Mouse (Mus musculus) intestine, embryonic 14.5 days (tissue): ENCODE results near the gene Ptprq. TPM values are rescaled to one million over a fixed set of nuclear protein-coding genes. Genes with fewer than 3 reads are reported as not detected.

ENCODE experiments used
- ATAC-seq: fragments of 200-750 bp; cut with Nextera tagmentation; replicated peaks from 2 replicates; pipeline ENCODE4 v1.8.0; 2017; ENCODE audit warnings: low read depth, moderate number of reproducible peaks, moderate TSS enrichment, moderate library complexity; ENCODE audit not compliant: low FRiP score, low TSS enrichment
- DNase-seq: peaks from one replicate; pipeline ENCODE4 v3.0.0-alpha.2; 2018; ENCODE audit warnings: low spot score
- H3K27ac ChIP-seq: fragments of 300-500 bp; sonication (generic); 2 replicates; pipeline ENCODE4 v1.5.1; 2014; ENCODE audit warnings: low read depth, mild to moderate bottlenecking, control low read depth
- H3K27me3 ChIP-seq: fragments of 300-500 bp; sonication (generic); replicated peaks from 2 replicates; pipeline ENCODE4 v1.6.1; 2014; ENCODE audit warnings: low read length, control low read depth; ENCODE audit not compliant: control insufficient read depth, insufficient read depth
- H3K36me3 ChIP-seq: fragments of 300-500 bp; sonication (generic); 2 replicates; pipeline ENCODE4 v1.6.1; 2014; ENCODE audit warnings: low read length, control low read depth; ENCODE audit not compliant: control insufficient read depth, insufficient read depth
- H3K4me1 ChIP-seq: fragments of 300-500 bp; sonication (generic); replicated peaks from 2 replicates; pipeline ENCODE4 v1.6.1; 2014; ENCODE audit warnings: low read length, control low read depth, mixed read lengths; ENCODE audit not compliant: control insufficient read depth, insufficient read depth
- H3K4me2 ChIP-seq: fragments of 300-500 bp; sonication (generic); 2 replicates; pipeline ENCODE4 v1.6.1; 2014; ENCODE audit warnings: low read length
- H3K4me3 ChIP-seq: fragments of 300-500 bp; sonication (generic); 2 replicates; pipeline ENCODE4 v1.5.1; 2014; ENCODE audit warnings: low read depth, low read length, control low read depth, mixed read lengths
- H3K9ac ChIP-seq: fragments of 300-500 bp; sonication (generic); 2 replicates; pipeline ENCODE4 v1.6.1; 2014; ENCODE audit warnings: mild to moderate bottlenecking, low read length
- H3K9me3 ChIP-seq: fragments of 300-500 bp; sonication (generic); 2 replicates; pipeline ENCODE4 v1.6.1; 2016; ENCODE audit warnings: low read length, control low read depth; ENCODE audit not compliant: control insufficient read depth
- WGBS: fragments of 180-500 bp; shearing (Covaris S2); extraction: QIAGEN DNeasy Blood & Tissue Kit; methylation state at CpG from one replicate; pipeline ENCODE4 v1.1.7; 2014; 5-methylcytosine and 5-hydroxymethylcytosine counted together
- polyA plus RNA-seq: library from polyadenylated mRNA; unstranded; fragments of >200 nt; fragmentation: Nextera tagmentation; extraction: Ambion mirVana; gene quantifications from 2 replicates; pipeline ENCODE4 v1.2.1, GENCODE M21; 2014

The Ptprq gene
- polyA plus RNA-seq, 1 experiment from 2014 or later = not detected

GRCm38 (mm10) chr10:107493580-107494474 is 226.0 kb downstream of the Ptprq start:
- Histone ChIP-seq H3K36me3 (no peaks in the 10 kb centered on the region), H3K27me3 (no peaks in the 10 kb centered on the region), H3K4me1 (no peaks in the 10 kb centered on the region), H3K27ac (no peak overlapping the region), H3K9me3 (no peaks in the 10 kb centered on the region), H3K9ac (no peak overlapping the region), H3K4me3 (peak overlapping the region; percentile 7; the same call in 1 of the 2 replicates), H3K4me2 (peak overlapping the region; percentile 47)
- ATAC-seq (peak; percentile 55; the same call in 1 of the 2 replicates), DNase-seq (no peak)
- 47% methylated on average over 20 of the region's 20 CpGs for WGBS

GRCm38 (mm10) chr10:107492867-107493579 is 226.8 kb downstream of the Ptprq start:
- 35% methylated on average over 18 of the region's 18 CpGs for WGBS
- no peak overlapping the region for H3K9ac ChIP-seq
- peak overlapping the region; percentile 7; the same call in 1 of the 2 replicates for H3K4me3 ChIP-seq
- no peak overlapping the region for H3K27ac ChIP-seq
- H3K4me2 ChIP-seq = peak overlapping the region; percentile 47
- H3K27me3 ChIP-seq = no peaks in the 10 kb centered on the region
- no peaks in the 10 kb centered on the region for H3K9me3 ChIP-seq
- H3K36me3 ChIP-seq = no peaks in the 10 kb centered on the region
- H3K4me1 ChIP-seq = no peaks in the 10 kb centered on the region
- peak; percentile 23; the same call in 1 of the 2 replicates for ATAC-seq
- DNase-seq = no peak

GRCm38 (mm10) chr10:107488654-107489315 is 231.1 kb downstream of the Ptprq start:
- no peaks in the 10 kb centered on the region for H3K9me3 ChIP-seq
- no peaks in the 10 kb centered on the region for H3K27me3 ChIP-seq
- no peaks in the 10 kb centered on the region for H3K36me3 ChIP-seq
- no peak overlapping the region for H3K9ac ChIP-seq
- H3K4me1 ChIP-seq = no peaks in the 10 kb centered on the region
- no peak for DNase-seq
- H3K4me2 ChIP-seq = no peak overlapping the region
- 35% methylated on average over 12 of the region's 12 CpGs for WGBS
- ATAC-seq = no peak
- H3K4me3 ChIP-seq = no peak overlapping the region
- H3K27ac ChIP-seq = no peak overlapping the region

- Histone ChIP-seq H3K4me2 (no peak overlapping the region), H3K27me3 (no peaks in the 10 kb centered on the region), H3K4me3 (no peak overlapping the region), H3K27ac (no peak overlapping the region), H3K4me1 (no peaks in the 10 kb centered on the region), H3K9ac (no peak overlapping the region), H3K9me3 (no peaks in the 10 kb centered on the region), H3K36me3 (no peaks in the 10 kb centered on the region)
- DNase-seq (no peak), ATAC-seq (no peak)
- 51% methylated on average over 12 of the region's 12 CpGs for WGBS
Observed at GRCm38 (mm10) chr10:107486770-107487169, 233.1 kb downstream of the Ptprq start.

GRCm38 (mm10) chr10:107485870-107486269 is 234.0 kb downstream of the Ptprq start, which contains the start of gene Myf5:
Gene Myf5, minus strand, starts transcription at chr10:107486134.
- Histone ChIP-seq H3K36me3 (no peaks in the 10 kb centered on the region), H3K4me2 (no peak within 1 kb of the TSS), H3K9ac (no peak within 1 kb of the TSS), H3K27me3 (no peaks in the 10 kb centered on the region), H3K27ac (no peak within 1 kb of the TSS), H3K4me3 (no peak within 1 kb of the TSS), H3K4me1 (no peaks in the 10 kb centered on the region), H3K9me3 (no peaks in the 10 kb centered on the region)
- ATAC-seq (no peak), DNase-seq (no peak)
- 54% methylated on average over 8 of the region's 8 CpGs for WGBS

- Histone ChIP-seq H3K27ac (no peak overlapping the region), H3K36me3 (no peaks in the 10 kb centered on the region), H3K9ac (no peak overlapping the region), H3K27me3 (no peaks in the 10 kb centered on the region), H3K9me3 (no peaks in the 10 kb centered on the region), H3K4me1 (no peaks in the 10 kb centered on the region), H3K4me2 (0 out of 2 replicates have a peak overlapping the region, but pooled peaks have one; percentile 8), H3K4me3 (no peak overlapping the region)
- 49% methylated on average over 10 of the region's 10 CpGs for WGBS
- no peak for DNase-seq
- ATAC-seq = no peak
Observed at GRCm38 (mm10) chr10:107484050-107484449, 235.8 kb downstream of the Ptprq start.

- Histone ChIP-seq H3K4me1 (no peaks in the 10 kb centered on the region), H3K4me3 (no peak overlapping the region), H3K9ac (no peak overlapping the region), H3K9me3 (no peaks in the 10 kb centered on the region), H3K27me3 (no peaks in the 10 kb centered on the region), H3K36me3 (no peaks in the 10 kb centered on the region), H3K4me2 (no peak overlapping the region), H3K27ac (no peak overlapping the region)
- no peak for ATAC-seq
- no peak for DNase-seq
- 49% methylated on average over 2 of the region's 2 CpGs for WGBS
Observed at GRCm38 (mm10) chr10:107473497-107473896, 246.4 kb downstream of the Ptprq start.

- Histone ChIP-seq H3K9me3 (no peaks in the 10 kb centered on the region), H3K36me3 (no peaks in the 10 kb centered on the region), H3K4me3 (no peak overlapping the region), H3K4me1 (no peaks in the 10 kb centered on the region), H3K27me3 (no peaks in the 10 kb centered on the region), H3K9ac (no peak overlapping the region), H3K4me2 (no peak overlapping the region), H3K27ac (no peak overlapping the region)
- no peak for ATAC-seq
- DNase-seq = no peak
- 74% methylated on average over 5 of the region's 5 CpGs for WGBS
Observed at GRCm38 (mm10) chr10:107471712-107472111, 248.1 kb downstream of the Ptprq start.
